Mouse (Mus musculus): ENCODE data around the gene Aldh3a1. TPM values are rescaled to one million over a fixed set of nuclear protein-coding genes. Genes with fewer than 3 reads are reported as not detected.

Aldh3a1 gene
- not detected for total RNA-seq (2023)

DNA sequence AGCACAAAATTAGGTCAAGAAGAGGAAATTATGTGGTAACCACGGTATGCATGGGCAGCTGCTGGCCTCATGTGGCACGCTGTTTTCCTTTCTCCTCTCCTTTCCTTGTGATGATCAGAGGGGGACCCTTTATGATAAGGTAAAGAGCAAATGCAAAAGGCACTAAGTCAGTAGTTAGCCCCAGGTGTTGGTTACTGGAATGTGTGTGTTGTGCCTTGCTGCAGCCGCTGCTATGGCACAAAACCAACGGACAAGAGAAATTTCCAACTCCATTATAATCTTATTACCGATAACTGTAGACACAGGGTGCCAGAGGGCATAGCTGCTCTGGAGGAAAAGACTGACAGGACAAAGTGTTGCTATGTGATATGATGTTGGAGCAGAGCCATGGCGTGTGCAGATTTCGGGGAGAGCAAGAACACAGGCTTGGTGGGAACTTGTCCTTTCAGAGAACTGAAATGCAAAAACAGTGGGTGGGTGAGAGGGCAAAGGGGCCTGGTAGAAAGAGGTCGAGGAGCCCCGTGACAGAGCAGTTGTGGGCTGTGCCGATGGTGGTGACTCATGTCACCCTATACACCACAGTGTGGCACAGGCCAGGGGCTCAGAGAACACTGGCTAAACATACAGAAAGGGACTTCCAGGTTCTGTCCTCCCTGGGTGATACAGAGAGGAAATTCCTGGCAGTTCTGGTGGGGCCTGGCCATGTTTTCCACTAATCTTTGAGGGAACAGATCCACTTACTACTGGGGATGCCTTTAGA, at the start of gene Aldh3a1:
Gene Aldh3a1 (plus strand): TSS at position 51 of the 760 bp plus-strand sequence.

GRCm38 (mm10) chr11:61174821-61175658, 32.3 kb upstream of the Aldh3a1 start, which contains the start of gene Usp22:
Gene Usp22 (minus strand): TSS chr11:61175055.

DNA sequence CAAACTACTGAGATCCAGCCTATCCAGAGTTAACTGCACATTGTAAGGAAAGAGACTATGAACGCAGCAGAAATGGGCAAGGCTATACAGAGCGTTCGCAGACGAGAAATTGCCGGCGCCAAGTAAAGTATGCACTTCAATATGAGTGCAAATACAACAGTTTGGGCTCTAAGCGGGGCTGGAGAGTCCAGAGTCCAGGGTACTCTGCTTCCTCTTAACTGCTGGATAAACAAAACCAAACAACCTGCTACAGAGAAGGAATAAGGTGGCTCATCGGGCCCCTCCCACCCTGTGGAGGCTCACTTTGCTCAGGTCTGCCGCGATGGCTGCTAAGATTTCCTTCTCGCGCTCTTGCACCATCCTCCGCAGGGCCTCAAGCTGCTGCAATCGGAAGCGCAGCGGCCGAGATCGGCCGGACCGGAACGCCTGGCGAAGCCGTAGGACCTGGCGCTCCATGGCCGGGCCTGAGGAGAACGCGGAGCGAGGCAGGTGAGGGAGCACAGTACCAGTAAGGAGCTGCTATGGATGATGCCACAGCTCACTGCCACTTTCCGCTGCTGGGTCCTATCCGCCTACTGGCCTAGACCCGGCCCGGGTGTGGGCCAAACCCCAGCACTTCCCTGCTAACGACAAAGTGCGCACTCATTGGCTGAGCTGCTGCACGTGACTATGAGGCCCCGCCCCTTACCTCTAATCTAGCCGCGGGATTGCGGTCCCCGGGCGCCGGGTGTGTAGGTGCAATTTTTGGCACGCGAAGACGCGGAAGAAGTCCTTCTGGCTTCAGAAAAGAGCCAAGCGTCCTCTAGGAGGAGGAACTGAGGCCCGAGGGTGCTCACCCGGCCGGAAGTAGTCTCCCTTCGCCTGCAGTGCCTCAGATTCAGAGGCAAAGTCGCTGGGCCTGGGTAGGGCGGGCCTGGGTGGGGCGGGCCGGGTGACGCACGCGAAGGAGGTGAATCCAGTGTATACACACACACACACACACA, 59.5 kb downstream of the Aldh3a1 start, which contains the start of gene Aldh3a2:
Gene Aldh3a2 (minus strand): TSS at position 914 of the 983 bp plus-strand sequence.

Other genes starting within 250 kb of the Aldh3a1 start
- gene Kcnj12, start 185.0 kb upstream of the Aldh3a1 start, total RNA-seq (2023) = not detected
- 100 to 1,000 TPM; 158 to 204 TPM for gene Tnfrsf13b, start 80.8 kb upstream of the Aldh3a1 start, total RNA-seq (2023)
- gene Usp22, start 32.5 kb upstream of the Aldh3a1 start, total RNA-seq (2023) = 10 to 100 TPM; 64.0 to 69.1 TPM
- 10 to 100 TPM; 51.9 to 54.9 TPM for gene Aldh3a2, start 59.9 kb downstream of the Aldh3a1 start, total RNA-seq (2023)
- gene Slc47a2, start 135.3 kb downstream of the Aldh3a1 start, total RNA-seq (2023) = not detected
- not detected for gene Slc47a1, start 170.8 kb downstream of the Aldh3a1 start, total RNA-seq (2023)
- gene Rnf112, start 246.6 kb downstream of the Aldh3a1 start, total RNA-seq (2023) = not detected

All from B cell, adult 67 days (primary cell).